Mouse (Mus musculus): Measurements from ENCODE around the gene Sncg.

DNA sequence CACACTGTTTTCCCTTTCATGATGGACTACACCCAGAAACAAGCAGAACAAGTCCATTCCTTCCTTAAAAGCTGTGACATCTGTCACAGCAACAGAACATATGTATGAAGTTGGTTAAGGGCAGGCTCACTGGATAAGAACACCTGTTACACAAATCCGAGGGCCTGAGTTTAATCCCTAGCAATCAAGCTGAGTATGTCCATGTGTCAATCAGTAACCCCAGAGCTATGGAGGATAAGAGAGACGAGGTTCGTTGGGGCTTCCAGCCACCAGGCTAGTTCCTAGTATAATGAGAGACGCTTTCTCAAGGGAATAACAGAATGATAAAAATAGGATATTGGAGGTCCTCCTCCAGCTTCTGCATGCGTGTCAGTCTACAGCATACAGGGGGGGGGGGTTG is 42.9 kb upstream of the Sncg start:
- TF ChIP-seq CTCF (IDR thresholded peaks at IDR 0.05; ENCODE audit: low read depth) (no peak), EP300 (optimal IDR thresholded peaks at IDR 0.05) (no peak)

Measured in stomach, postnatal 0 days (tissue).